Mouse (Mus musculus) megakaryocyte, embryonic 14.5 days (primary cell): Measurements from ENCODE around the gene Gm10401. TPM values are rescaled to one million over a fixed set of nuclear protein-coding genes. Genes with fewer than 3 reads are reported as not detected.
A peak's percentile ranks its signal among the peaks of the same experiment; 100 is the strongest.

Source experiments
- H3K27me3 ChIP-seq: replicated peaks from 2 replicates; pipeline ENCODE3; 2012; ENCODE audit warnings: inconsistent platforms
- H3K36me3 ChIP-seq: replicated peaks from 2 replicates; pipeline ENCODE3; 2012; ENCODE audit warnings: low read length, inconsistent platforms, mixed read lengths
- H3K4me1 ChIP-seq: 2 replicates; pipeline ENCODE4 v1.6.1; 2012; ENCODE audit warnings: inconsistent platforms
- H3K4me3 ChIP-seq: replicated peaks from 2 replicates; pipeline ENCODE3; 2012; ENCODE audit warnings: moderate library complexity, mild to moderate bottlenecking, inconsistent platforms
- H3K9me3 ChIP-seq: 2 replicates; pipeline ENCODE4 v1.6.1; 2012; ENCODE audit warnings: inconsistent platforms
- FLI1 ChIP-seq: IDR thresholded peaks from 2 replicates; pipeline ENCODE4 v1.6.1; 2012; ENCODE audit warnings: low read length, inconsistent platforms, mixed read lengths
- GATA1 ChIP-seq: IDR thresholded peaks from 3 replicates; pipeline ENCODE4 v1.6.1; 2012; ENCODE audit warnings: mixed read lengths, low read length, inconsistent platforms, borderline replicate concordance
- polyA plus RNA-seq: library from polyadenylated mRNA; stranded (reverse); fragments of >175 nt; gene quantifications from 2 replicates; pipeline ENCODE4 v1.2.3, GENCODE M21; 2012; ENCODE audit warnings: low replicate concordance; ENCODE audit not compliant: insufficient read depth

Gene Gm10401
- polyA plus RNA-seq, 1 experiment = not detected

- Histone ChIP-seq H3K36me3 (peaks cover 47% of the 10 kb centered on the region), H3K9me3 (no peaks in the 10 kb centered on the region), H3K4me3 (peak overlapping the region; percentile 78), H3K27me3 (no peaks in the 10 kb centered on the region), H3K4me1 (peaks cover 98% of the 10 kb centered on the region)
- no peak for TF ChIP-seq FLI1
- TF ChIP-seq GATA1 = no peak
These were observed 39.4 kb downstream of the Gm10401 start for GRCm38 (mm10) chr5:115058584-115059297.

GRCm38 (mm10) chr5:115057153-115057552 is 40.9 kb downstream of the Gm10401 start:
- peaks cover 100% of the 10 kb centered on the region for H3K4me1 ChIP-seq
- no peaks in the 10 kb centered on the region for H3K27me3 ChIP-seq
- H3K36me3 ChIP-seq = peaks cover 38% of the 10 kb centered on the region
- H3K9me3 ChIP-seq = no peaks in the 10 kb centered on the region
- TF ChIP-seq FLI1 (no peak), GATA1 (no peak)
- no peak overlapping the region for H3K4me3 ChIP-seq

GRCm38 (mm10) chr5:115055418-115055817 is 42.7 kb downstream of the Gm10401 start:
- no peaks in the 10 kb centered on the region for H3K27me3 ChIP-seq
- peak overlapping the region; percentile 38 for H3K4me3 ChIP-seq
- H3K36me3 ChIP-seq = peaks cover 31% of the 10 kb centered on the region
- no peaks in the 10 kb centered on the region for H3K9me3 ChIP-seq
- H3K4me1 ChIP-seq = peaks cover 98% of the 10 kb centered on the region
- no peak for TF ChIP-seq GATA1
- TF ChIP-seq FLI1 = no peak

GRCm38 (mm10) chr5:115053791-115054396 is 44.2 kb downstream of the Gm10401 start:
- H3K4me1 ChIP-seq = peaks cover 96% of the 10 kb centered on the region

GRCm38 (mm10) chr5:115052546-115052945 is 45.5 kb downstream of the Gm10401 start:
- H3K27me3 ChIP-seq = no peaks in the 10 kb centered on the region
- H3K4me3 ChIP-seq = peak overlapping the region; percentile 9
- no peaks in the 10 kb centered on the region for H3K9me3 ChIP-seq
- H3K36me3 ChIP-seq = peaks cover 33% of the 10 kb centered on the region
- H3K4me1 ChIP-seq = peaks cover 93% of the 10 kb centered on the region
- no peak for TF ChIP-seq GATA1
- no peak for TF ChIP-seq FLI1

More at GRCm38 (mm10) chr5:115053791-115054396, 44.2 kb downstream of the Gm10401 start:
- no peak overlapping the region for H3K4me3 ChIP-seq
- H3K9me3 ChIP-seq = no peaks in the 10 kb centered on the region
- TF ChIP-seq GATA1 (no peak), FLI1 (no peak)
- peaks cover 29% of the 10 kb centered on the region for H3K36me3 ChIP-seq
- H3K27me3 ChIP-seq = no peaks in the 10 kb centered on the region

- H3K4me1 ChIP-seq = peaks cover 75% of the 10 kb centered on the region
These were observed 47.3 kb downstream of the Gm10401 start for GRCm38 (mm10) chr5:115050776-115051175.

GRCm38 (mm10) chr5:115049692-115050091 is 48.4 kb downstream of the Gm10401 start:
- Histone ChIP-seq H3K9me3 (no peaks in the 10 kb centered on the region), H3K4me1 (peaks cover 74% of the 10 kb centered on the region), H3K36me3 (peaks cover 26% of the 10 kb centered on the region), H3K27me3 (no peaks in the 10 kb centered on the region), H3K4me3 (no peak overlapping the region)
- no peak for TF ChIP-seq GATA1
- TF ChIP-seq FLI1 = no peak

More at GRCm38 (mm10) chr5:115050776-115051175, 47.3 kb downstream of the Gm10401 start:
- TF ChIP-seq GATA1 = no peak
- H3K27me3 ChIP-seq = no peaks in the 10 kb centered on the region
- H3K36me3 ChIP-seq = peaks cover 23% of the 10 kb centered on the region
- H3K4me3 ChIP-seq = no peak overlapping the region
- H3K9me3 ChIP-seq = no peaks in the 10 kb centered on the region

Other genes with a start within 250 kb of the Gm10401 start
- 0.20 TPM in 1 of 2 replicates, not detected in the other for gene 4930519G04Rik, start 244.6 kb downstream of the Gm10401 start, polyA plus RNA-seq
- not detected in 2 replicates for gene Gm9936, start 239.6 kb downstream of the Gm10401 start, polyA plus RNA-seq
- 8.6 TPM in 1 of 2 replicates, not detected in the other for gene Oasl2, start 201.4 kb downstream of the Gm10401 start, polyA plus RNA-seq
- 6.4 TPM in 1 of 2 replicates, not detected in the other for gene Oasl1, start 175.1 kb downstream of the Gm10401 start, polyA plus RNA-seq
- 16.4 and 35.8 TPM in 2 replicates for gene 2210016L21Rik, start 156.1 kb downstream of the Gm10401 start, polyA plus RNA-seq
- gene Hnf1a, start 127.2 kb downstream of the Gm10401 start, polyA plus RNA-seq = not detected in 2 replicates
- gene Sppl3, start 87.2 kb downstream of the Gm10401 start, polyA plus RNA-seq = 8.1 and 18.2 TPM in 2 replicates
- gene Acads, start 21.1 kb upstream of the Gm10401 start, polyA plus RNA-seq = 34.8 and 43.5 TPM in 2 replicates
- 13.4 and 25.4 TPM in 2 replicates for gene Unc119b, start 36.7 kb upstream of the Gm10401 start, polyA plus RNA-seq
- gene Mlec, start 59.9 kb upstream of the Gm10401 start, polyA plus RNA-seq = 69.9 and 84.4 TPM in 2 replicates
- gene Cabp1, start 96.1 kb upstream of the Gm10401 start, polyA plus RNA-seq = 1.7 TPM in 1 of 2 replicates, not detected in the other
- 51.5 and 56.1 TPM in 2 replicates for gene Pop5, start 137.5 kb upstream of the Gm10401 start, polyA plus RNA-seq
- 127 and 382 TPM in 2 replicates for gene Rnf10, start 174.6 kb upstream of the Gm10401 start, polyA plus RNA-seq
- gene Coq5, start 181.4 kb upstream of the Gm10401 start, polyA plus RNA-seq = 8.3 and 12.6 TPM in 2 replicates
- gene Dynll1, start 202.7 kb upstream of the Gm10401 start, polyA plus RNA-seq = 552 and 565 TPM in 2 replicates
- 79.3 and 86.6 TPM in 2 replicates for gene Srsf9, start 228.9 kb upstream of the Gm10401 start, polyA plus RNA-seq
- 1.9 and 8.0 TPM in 2 replicates for gene Gatc, start 242.9 kb upstream of the Gm10401 start, polyA plus RNA-seq
- gene Triap1, start 242.9 kb upstream of the Gm10401 start, polyA plus RNA-seq = 7.6 TPM in 1 of 2 replicates, not detected in the other